Mouse (Mus musculus) olfactory bulb, adult 2 months (tissue): ENCODE results near the gene Lix1l.

Experiments used
- CTCF ChIP-seq: fragments of 200-500 bp; IDR thresholded peaks from 2 replicates; pipeline ENCODE4 v1.5.1; 2012; ENCODE audit warnings: low read depth, mild to moderate bottlenecking, low read length, moderate library complexity; ENCODE audit not compliant: insufficient read depth
- POLR2A ChIP-seq: fragments of 200-500 bp; IDR thresholded peaks from 2 replicates; pipeline ENCODE4 v1.6.1; 2012; ENCODE audit warnings: mild to moderate bottlenecking, low read depth, low read length, moderate library complexity; ENCODE audit not compliant: insufficient read depth

- TF ChIP-seq CTCF: no peak
- no peak for TF ChIP-seq POLR2A
Measured at GRCm38 (mm10) chr3:96668424-96669067, 67.6 kb downstream of the Lix1l start.
